Mouse (Mus musculus): ENCODE measurements around the gene Ddx5.
A peak's percentile ranks its signal among the peaks of the same experiment; 100 is the strongest.
"Not testable (repeated sequence)": the region's sequence is repeated elsewhere in the genome, so short reads cannot be mapped to it uniquely, and the experiment has no call there.

The Ddx5 gene

DNA sequence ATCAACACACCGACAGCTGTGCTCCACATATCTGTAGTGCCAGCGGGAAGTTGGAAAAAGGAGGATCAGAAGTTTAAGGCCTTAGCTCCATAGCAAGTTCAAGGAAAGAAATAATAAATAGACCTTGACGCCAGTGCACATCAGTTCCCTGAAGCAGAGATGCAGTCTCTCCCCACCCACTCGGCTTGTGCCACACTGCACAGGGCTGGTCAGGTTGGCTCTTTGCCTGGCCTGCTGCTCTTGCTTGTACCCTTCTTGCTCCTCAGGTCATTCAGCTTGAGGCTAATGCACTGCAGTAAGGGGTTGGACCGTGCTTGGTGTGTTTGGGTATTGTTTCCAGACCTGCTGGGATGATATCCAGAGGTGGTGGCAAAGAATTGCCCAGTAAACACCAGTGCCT, 28.5 kb downstream of the Ddx5 start:
- peak; percentile 59 to 67 for DNase-seq

DNA sequence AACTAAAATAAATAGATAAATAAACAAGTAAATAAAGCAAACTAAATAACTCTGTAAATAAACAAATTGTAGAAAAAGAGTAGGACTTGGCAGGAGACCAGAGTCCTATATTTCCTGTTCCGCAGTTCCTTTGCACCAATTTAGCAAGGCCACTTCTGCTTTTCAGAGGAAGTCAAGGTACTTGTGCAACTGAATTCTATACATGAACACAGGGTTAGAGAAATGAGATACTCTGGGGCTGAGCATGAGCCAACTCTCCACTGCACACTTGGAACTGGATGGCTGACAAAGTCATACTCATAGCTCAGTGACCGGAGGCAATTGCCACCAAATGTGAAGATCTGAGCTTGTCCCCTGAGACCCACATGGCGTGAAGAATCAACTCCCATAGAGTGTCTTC, 30.0 kb downstream of the Ddx5 start:
- DNase-seq, result no peak

DNA sequence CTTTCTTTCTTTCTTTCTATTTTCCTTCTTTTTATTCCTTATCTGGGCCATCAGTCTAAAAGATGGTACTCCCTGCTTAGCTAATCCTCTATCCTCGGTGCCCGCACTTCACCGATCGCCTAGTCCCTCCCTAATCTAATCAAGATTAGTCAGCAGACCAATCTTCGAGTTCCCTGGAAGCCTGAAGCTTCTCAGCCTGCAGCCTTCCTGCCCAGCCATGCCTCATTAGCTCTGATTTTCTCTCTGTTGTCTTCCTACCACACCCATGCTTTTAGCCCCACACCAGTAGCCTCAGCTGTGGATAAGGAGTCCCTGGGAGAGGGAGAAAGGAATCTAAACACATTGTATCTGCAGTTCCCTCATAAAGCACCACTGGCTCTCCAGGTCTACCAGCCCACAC, 33.4 kb downstream of the Ddx5 start:
- no peak for DNase-seq

DNA sequence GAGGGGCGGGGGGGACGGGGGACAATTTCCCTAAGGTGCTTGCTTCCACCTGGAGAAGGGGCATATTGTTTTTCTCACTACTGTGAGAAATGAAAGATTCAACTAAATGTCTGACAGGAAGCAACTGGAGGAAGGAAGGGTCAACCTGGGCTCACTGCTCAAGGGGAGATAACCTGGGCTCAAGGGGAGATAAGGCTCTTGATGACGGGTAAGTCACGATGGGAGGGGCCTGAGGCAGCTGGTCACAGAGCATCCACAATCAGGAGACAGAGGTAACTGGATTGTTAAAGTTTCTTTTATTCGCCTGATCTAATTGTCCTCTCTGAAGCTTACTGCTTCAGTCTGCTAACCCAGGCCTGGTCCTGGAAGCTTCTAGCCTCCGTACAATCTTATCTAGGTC, 35.7 kb downstream of the Ddx5 start:
- no peak for DNase-seq

DNA sequence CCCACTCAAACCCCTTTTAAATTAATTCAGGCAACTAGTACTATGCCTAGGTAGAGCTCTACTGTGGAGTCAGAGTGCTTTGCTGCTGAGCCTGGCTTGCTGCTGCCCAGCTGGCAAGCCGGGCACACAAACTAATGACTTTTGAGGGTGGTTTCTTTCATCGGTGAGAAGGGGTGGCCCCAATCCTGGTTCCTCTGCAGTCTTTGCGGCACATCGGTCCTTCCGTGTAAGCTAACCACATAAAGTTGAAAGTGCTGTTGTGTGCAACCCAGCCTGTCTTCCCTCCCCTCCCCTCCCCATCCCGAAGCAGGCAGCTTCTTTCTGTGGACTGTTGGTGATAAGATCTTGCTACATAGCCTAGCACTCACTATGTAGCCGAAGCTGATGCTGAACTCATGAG, 36.9 kb downstream of the Ddx5 start:
- no peak for DNase-seq

DNA sequence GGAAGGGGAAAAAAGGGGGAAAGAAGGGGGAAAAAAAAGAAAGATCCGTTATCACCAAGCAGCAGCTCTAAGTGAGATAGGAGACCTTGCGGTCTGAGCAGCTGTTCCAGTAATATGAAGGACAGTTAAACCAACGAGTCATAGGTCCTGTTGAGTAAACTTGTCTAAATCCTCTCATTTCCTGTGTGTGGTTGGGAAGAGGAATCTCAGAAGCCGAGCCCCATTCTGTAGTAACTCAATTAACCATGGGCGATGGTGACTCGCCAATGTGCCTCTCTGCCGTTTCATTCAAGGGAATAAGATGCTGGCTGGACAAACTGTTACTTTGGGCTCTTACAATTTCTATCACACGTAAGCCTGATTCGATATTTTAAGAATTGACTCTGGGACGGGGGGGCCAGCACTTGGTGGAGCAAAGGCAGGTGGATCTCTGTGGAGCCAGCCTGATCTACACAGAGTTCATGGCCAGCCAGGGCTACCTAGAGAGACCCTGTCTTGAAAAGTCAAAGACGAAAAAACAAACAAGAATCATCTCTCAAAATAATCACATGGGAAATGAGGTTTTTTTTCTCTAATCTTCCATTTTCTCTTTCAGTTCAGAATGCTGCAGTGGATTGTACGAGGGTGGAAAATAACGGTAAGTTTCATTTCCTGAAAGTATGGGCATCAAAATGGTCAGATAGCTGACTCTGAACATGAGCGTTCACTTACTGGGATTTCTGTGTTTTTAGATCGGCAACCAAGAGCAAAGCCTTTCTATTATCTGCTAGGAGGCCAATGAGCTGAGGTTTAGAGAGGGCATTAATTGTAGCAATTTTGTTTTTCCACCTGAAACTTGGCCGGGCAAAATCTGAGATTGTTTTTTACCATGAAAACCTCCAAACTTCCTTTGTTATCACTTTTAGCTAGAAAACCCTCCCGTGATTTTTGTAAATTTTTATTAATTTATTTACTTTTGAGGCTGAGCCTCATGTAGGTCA, 37.7 kb downstream of the Ddx5 start, which contains the start of gene Milr1:
Gene Milr1 (plus strand): TSS at position 188 of the 980 bp plus-strand sequence.
- no peak for DNase-seq

DNA sequence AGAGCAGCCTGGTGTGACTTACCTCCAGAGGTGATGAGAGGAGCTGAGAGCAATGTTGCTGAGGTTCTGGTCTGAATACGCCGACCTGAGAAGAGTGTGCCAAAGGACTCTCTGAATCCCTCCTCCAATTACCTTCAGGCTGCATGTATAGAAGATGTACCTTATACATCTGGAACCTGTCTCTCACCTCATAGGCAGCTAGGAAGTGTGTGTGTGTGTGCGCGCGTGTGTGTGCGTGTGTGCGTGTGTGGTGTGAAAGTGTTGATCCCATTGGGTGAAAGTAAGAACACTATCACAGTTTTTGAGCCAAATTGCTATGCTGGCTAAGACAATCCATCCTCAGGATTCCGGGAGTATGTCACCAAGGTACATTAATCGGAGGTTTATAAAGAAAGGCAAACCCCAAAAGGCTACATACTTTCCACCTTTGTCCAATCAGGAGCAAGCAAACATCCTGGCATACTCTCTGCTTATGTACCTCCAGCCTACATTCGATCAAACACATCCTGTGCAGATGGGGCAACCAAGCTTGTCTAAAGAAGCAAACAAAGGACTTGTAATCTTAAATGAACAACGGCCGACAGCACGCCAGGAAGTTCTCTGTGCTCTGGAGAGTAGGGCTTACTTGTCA, 38.7 kb downstream of the Ddx5 start, which contains the start of gene Pecam1:
Gene Pecam1 (minus strand): TSS at position 508 of the 631 bp plus-strand sequence.
- DNase-seq, result no peak

DNA sequence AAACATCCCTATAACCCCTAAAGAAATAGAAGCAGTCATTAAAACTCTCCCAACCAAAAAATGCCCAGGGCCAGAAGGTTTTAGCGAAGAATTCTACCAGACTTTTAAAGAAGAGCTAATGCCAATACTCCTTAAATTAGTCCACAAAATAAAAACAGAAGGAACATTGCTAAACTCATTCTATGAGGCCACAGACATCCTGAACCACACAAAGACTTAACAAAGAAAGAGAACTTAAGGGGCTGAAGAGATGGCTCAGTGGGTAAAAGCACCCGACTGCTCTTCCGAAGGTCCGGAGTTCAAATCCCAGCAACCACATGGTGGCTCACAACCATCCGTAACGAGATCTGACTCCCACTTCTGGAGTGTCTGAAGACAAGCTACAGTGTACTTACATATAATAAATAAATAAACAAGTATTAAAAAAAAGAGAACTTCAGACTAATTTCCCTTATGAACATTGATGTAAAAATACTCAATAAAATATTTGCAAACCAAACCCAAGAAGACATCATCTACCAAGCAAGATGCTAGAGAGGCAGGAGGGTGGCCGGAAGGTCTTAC, 39.3 kb downstream of the Ddx5 start:
- DNase-seq, result not testable (repeated sequence)

DNA sequence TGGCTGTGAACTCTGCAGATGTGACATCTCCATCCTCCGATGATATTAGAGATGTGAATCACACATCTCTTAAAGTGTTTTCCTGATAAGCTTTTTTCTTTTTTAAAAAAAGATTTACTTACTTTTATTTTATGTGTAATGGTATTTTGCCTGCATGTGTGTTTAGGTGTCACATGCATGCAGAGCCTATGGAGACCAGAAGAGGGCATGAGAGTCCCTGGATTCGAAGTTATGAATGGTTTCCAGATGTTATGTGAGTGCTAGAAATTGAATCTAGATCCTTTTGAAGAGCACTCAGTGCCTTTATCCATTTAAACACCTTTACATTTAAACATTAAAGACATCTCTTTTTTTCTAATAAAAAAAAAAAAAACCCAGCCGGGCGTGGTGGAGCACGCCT, 44.0 kb downstream of the Ddx5 start:
- DNase-seq, result no peak

DNA sequence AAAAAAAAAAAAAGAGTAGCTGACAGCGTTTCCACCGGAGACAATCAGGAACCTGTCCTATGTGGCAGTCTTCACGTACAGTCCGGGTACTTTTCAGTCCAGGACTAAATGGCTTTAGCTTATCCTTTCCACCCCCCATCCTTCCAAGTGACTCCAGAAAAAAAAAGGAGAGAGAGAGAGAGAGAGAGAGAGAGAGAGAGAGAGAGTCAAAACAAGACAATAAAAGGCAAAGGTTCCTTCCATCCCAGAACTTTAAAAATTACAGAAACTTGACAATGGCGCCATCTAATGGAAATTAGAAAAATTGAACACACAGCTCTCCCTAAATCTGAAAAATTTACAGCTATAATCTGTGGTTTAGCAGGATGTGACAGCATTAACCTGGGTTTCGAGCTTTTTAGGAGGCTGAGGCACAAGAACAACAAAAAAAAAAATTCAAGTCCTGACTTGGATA, 46.6 kb downstream of the Ddx5 start:
- peak in 1 of 2 experiments; percentile 50 for DNase-seq

DNA sequence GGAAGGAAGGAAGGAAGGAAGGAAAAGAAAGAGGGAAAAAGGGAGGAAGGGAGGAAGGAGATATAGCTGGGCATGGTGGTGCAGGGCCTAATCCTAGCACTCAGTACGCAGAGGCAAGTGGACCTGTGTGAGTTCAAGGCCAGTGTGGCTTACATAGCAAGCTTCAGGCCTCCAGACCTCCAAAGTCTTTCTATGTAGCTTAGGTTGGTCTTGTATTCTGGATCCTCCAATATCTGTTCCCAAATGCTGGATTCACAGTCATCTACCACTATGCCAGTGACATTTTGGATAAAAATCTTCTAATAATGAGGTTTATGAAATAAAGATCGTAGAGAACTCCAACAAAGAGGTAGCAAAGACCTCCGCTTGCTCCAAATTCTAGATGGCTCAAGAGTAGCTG, 47.2 kb downstream of the Ddx5 start:
- no peak for DNase-seq

DNA sequence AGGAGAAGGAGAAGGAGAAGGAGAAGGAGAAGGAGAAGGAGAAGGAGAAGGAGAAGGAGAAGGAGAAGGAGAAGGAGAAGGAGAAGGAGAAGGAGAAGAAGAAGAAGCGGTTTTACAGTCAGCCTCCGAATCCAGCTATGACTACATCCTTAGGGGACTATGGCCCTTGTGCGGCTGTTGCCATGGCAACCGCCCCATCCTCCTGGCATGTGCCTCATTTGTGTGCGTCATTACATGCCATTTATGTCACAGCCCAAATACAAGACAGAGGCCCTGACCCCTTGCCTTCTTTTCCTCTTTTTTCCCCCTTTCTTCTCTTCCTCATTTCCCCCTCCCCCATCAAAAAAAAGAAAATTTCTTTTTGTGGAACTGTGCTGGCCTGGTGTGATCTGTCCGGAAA, 47.8 kb downstream of the Ddx5 start:
- peak; percentile 59 to 63 for DNase-seq

DNA sequence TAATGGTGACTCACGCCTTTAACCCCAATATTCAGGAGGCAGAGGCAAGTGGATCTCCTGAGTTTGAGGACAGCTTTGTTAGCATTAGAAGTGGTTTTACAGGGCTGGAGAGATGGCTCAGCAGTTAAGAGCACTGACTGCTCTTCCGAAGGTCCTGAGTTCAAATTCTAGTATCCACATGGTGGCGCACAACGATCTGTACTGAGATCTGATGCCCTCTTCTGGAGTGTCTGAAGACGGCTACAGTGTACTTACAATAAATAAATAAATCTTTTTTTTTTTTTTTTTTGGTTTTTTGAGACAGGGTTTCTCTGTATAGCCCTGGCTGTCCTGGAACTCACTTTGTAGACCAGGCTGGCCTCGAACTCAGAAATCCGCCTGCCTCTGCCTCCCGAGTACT, 48.3 kb downstream of the Ddx5 start:
- DNase-seq, result not testable (repeated sequence)

DNA sequence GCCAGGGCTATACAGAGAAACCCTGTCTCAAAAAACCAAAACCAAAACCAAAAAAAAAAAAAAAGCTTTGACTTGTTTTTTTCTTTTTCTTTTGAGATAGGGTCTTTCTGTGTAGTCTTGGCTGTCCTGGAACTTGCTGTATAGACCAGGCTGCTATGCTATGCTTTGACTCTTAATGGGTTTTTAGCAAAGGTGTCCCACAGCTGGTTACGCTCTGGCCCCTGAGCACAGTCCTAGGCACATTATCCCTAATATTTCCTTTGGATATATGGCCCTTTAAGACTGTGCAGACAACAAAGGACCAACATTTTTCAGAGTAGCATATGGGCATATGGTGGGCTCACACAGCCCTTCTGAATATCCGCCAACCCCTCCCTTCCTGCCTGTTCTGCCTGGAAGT, 49.9 kb downstream of the Ddx5 start:
- peak in 1 of 2 experiments; percentile 32 for DNase-seq

DNA sequence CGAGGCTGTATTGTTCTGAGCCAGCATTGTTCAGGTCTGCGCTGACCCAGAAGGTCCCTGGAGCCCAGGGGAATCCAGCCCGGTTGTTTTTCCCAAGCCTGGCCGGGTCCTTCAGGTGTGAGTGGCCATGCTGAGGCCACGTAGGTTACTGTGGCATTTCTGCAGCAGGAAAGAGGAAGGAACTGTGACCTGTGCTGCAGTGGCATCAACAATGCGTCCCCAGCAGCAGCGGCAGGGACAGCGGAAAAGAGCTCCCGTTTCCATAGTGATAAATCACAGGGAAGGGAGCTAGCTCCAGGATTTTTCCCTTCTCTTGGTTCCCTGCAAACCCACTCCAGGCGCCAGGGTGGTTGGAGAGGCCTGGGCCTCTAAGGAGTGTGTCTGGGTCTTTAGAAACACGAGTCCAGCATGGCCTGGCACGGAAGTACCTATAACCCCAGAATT, 51.8 kb downstream of the Ddx5 start:
- peak in 1 of 2 experiments; percentile 24 for DNase-seq

DNA sequence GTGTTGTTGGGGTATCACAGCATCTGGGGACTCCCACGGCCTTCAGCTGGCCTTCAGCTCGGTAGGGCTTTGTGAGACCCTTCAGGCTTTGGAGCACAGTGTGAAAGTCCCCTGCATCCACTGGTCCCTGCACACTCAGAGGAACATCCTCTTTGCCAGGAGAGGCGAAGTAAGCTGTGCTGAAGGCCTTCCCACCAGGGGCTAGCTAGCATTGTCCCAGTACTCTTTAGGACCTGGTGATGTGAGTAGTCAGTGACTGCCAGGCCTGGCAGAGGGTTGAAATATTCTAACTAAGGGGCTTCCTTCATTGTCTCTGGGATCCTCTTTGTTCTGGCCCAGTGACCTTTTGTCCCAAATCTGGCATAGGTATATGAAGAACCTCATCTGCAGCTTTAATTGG, 52.4 kb downstream of the Ddx5 start:
- DNase-seq, result no peak

DNA sequence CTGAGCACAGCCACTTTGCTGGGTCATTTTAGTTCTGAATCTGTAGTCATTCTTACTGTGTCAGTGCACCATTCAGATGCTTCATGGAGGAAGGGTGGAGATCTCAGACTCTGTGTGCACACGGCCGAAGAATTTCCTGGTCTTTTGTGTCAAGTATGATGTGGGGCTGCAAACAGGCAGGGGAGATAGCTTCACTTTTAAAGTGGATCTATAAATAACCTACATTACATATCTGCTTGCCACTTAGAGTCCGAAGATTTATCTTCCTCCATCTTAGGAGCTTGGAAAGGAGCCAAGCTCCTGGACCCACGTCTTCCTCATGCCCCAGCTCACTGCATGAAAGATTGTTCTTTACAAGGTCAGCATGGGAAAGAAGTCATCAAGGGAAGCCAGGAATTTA, 58.3 kb downstream of the Ddx5 start:
- DNase-seq, result no peak

Measured in cerebellum, postnatal 10 days (tissue).